Mouse (Mus musculus): Measurements from ENCODE around the gene Fgfr2. TPM values are rescaled to one million over a fixed set of nuclear protein-coding genes. Genes with fewer than 3 reads are reported as not detected.

Fgfr2 gene
- polyA plus RNA-seq, 2 experiments from 2014 or later = not detected

DNA sequence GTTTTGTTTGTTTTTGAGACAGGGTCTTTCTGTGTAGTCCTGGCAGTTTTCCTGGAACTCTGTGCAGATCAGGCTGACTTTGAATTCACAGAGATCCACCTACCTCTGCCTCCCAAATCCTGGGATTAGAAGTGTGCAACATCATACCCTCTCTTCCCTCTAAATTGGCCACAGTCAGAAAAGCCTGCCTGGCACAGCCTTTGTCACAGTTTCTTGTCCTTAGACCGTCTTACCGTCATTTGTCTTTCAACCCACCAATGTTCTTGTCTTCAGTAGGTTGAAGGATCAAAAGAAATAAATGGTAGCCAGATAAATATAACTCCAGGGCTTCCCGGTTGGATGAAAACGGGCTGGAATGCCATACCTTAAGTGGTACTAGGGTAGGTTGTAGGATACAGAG, 518.4 kb downstream of the Fgfr2 start:
- no peak for ATAC-seq

DNA sequence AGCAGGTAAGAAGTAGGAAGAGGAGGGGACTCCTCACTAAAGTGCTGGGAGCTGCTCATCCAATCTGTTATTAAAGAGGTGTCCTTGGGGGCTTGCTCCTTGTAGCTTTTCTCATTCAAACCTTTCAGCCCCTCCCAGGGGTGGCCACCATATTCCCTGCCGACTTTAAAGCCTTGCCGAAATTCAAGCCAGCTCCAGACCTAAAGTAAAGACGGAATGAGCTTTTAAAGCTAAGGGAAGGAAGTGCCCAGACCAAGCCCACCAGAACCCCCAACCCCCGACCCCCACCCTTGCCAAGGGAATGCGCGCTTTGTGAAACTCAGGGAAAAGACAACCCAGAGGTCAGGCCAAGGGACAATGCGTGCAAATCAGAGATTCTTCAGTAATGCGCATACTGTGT, 522.2 kb downstream of the Fgfr2 start:
- no peak for ATAC-seq

DNA sequence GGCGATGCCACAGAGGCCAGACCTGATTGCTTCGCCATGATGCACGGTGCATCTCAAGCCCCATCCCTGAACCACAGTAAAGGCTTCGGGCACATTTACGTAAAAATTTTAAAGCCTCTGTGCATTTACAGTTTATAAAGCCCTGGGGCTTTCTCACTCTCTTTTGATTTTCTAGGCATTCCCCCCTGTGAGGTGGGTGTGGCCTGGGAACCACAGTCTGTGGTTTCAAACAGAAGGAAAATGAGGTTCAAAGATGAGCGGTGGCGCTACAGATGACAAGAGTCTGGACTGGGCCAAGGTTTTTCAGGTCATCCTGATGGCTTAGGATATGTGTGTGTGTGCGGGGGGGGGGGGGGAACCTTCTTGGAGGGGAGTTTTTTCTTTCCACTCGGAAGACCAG, 523.1 kb downstream of the Fgfr2 start:
- ATAC-seq = no peak

DNA sequence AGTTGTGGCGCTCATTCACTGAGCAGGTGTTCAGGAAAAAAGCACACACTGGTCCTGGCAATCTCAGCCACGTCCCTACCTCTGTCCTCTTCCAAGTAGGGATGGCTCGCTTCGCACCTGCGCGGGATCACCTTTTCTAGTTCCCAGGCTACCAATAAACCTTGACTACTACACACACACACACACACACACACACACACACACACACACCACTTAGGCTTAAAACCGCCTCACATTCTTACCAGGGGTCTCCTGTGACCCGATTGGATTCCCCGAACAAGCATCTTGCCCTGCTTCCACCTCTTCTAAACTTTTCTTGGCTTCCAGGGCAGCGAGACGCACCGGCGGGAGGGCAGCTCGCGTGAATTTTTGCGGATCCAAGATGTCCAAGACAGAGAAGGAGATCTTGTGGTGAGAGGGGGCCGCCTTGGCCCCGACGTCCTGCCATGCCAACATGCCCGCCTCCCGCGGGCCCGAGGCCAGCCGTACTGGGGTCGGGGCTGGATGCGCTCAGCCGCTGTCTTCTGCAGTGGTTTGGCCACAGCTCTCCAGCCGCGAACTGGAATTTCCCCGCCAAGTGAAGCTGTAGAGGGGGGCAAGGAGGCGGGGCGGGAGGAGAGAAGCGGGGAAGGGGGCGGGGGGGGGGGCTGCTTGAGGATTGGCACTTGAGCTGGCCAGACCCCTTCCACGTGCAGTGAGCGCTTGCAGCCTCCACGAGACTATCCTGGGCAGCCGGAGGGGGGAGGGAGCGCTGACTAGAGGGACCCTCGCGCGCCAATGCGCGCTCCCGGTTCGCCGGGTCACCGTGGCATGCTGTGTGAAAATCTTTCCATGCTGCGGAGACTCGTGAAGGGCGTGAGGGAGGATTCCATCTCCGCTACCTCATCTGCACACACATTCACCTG, 523.8 kb downstream of the Fgfr2 start, which contains the start of gene Nkx1-2:
TSS of gene Nkx1-2 (minus strand) at position 567 of the 905 bp plus-strand sequence.
- no peak for ATAC-seq

DNA sequence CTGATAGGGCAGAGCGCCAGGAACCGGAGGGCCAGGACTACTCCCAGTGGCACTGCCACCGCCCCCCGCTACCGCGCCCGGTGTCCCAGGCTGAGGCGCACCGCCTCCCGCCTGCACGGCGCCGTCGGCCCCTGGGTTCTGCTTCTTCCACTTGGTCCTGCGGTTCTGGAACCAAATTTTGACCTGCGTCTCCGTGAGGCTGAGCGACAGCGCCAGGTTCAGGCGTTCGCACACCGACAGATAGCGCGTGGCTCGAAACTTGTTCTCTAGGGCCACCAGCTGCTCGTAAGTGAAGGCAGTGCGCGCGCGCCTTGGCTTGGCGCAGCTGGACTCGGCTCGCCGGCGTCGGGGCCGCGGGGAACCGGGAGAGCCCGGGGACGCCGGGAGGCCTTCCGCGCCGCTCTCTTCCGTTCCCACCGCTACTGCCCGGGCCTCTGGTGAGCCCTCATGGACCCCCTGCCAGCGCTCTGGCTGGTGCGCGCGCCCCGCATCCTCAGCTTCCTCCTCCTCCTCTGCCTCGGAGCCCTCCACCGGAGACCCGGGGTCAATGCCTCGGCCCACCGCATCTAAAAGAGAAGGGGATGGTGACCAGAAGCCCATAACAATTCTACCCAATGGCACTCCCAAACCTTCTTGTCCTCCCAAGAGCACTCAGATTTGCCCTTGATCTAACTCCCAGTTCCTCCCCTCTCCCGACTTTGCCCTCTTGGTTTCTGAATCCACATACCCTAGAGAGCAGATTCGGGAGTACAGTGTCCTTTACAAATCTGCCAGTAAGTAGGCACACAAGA, 525.7 kb downstream of the Fgfr2 start:
- no peak for ATAC-seq

DNA sequence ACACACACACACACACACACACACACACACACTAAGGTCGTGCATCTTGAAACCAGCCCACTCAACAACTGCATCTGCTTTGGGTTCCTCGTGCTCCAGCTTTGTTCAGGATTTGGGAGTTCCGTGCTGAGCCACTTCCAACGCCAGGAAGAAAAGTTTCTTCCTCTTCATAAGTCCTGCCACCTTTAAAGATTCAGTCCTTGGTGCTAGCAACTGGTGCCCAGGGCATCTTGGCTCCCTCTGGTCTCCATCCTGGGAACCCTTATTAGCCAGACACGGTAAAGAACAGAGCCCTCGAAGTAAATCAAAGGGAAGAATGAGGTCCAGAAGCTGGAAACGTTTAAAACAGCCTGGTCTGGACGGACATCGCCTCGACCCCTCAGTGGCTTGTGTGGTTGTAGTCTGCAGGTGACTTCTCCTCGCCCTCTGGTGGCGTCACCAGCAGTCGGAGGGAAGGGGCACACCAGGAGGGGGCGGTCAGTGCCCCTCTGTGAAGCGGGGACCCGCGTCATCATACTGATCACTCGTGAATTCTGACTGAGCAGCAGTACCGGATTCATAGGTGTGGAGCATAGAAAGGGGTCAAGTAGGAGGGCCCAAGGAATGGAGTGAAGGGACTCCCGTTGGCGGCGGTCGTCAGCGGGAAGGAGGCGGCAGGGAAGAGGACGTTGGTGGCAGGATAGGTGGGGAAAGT, 526.4 kb downstream of the Fgfr2 start:
- no peak for ATAC-seq

DNA sequence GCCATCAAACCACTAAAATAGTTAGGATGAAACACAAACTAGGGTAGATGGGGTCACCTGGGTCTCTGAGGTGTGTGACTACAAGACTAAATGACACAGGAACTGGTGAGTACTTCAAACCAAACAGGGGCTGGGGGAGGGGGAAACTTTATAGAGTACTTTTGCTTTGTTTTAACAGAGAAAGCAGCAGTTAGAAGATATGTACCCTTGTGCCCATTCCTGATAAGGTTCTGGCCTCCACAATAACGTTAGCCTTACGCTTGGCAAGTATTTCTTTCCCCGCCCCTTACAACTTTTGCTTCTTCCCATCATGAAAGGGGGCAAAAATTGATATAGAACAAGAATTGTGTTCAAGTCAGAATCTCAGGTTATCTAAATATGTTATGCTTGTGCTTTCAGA, 527.4 kb downstream of the Fgfr2 start:
- no peak for ATAC-seq

DNA sequence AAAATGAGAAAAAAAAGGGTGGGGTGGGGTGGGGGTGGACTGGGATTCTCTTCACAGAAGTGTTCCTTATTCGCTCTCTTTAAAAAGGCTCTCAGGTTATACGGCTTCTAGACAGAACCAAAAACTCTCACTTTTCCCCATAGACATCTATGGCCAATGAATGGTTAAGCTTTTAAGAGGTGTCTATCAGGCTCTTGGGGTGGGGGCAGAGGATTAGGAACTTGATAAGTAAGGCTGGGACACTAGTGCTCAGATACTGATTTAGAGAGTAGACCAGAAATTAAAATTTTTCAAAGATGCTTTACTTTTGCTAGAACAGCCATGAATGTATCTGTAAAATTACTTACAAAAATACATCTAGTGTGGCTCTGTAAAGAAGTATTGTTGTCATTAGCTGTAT, 528.8 kb downstream of the Fgfr2 start:
- ATAC-seq = no peak

DNA sequence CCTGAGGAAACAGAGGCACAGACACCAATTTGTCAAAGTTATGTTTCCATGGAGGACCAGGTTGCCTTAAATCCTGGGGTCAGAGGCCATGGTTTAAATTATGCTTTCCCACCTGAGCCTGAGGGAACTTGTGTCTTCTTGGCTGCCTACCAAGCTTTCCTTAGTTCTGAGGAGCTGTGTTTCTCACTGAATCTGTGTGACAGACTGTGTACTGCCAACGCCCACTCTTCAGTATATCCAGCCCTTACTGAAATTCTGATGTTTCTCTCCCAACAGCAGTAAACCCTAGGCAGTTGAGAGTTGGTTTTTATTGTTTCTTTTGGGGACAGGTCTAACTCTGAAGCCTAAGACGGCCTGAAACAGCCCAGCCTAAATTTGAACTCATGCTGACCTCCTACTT, 529.4 kb downstream of the Fgfr2 start:
- no peak for ATAC-seq

DNA sequence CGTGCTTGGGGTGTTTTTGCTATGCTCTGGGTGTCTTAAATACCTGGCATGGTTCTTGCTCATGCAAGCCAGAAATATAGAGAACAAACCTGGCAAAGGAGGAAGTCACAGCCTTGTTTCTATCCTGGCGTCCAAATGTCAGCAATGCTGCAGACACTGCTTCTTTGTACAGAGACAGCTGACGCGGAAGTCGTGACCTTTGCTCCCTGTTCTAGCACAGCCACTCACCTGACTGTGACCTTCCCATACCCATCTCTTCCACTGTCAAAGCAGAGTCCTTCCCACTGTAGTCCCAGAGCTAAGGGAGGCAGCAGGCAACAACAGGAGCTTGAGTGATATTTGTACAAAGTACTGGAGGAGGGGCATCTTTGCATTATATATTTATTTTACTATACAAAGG, 533.5 kb downstream of the Fgfr2 start:
- ATAC-seq = no peak

DNA sequence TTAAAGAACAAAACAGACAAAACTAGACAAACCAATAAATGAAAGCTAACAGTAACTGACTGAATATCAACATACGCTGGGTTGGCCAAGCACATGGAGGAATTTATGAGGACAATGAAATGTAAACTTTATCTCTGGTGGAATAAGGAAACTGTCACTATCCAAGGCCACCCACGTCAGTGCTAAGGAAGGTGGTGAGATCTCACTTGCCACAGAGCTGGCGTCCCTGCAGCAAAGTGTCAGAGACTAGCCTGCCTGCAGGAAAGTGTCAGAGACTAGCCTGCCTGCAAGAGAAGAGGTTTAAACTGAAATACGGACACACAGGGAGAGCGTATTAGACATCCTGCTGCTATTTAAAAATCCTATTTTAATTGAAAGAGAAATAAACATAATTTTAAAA, 536.0 kb downstream of the Fgfr2 start:
- ATAC-seq = no peak

DNA sequence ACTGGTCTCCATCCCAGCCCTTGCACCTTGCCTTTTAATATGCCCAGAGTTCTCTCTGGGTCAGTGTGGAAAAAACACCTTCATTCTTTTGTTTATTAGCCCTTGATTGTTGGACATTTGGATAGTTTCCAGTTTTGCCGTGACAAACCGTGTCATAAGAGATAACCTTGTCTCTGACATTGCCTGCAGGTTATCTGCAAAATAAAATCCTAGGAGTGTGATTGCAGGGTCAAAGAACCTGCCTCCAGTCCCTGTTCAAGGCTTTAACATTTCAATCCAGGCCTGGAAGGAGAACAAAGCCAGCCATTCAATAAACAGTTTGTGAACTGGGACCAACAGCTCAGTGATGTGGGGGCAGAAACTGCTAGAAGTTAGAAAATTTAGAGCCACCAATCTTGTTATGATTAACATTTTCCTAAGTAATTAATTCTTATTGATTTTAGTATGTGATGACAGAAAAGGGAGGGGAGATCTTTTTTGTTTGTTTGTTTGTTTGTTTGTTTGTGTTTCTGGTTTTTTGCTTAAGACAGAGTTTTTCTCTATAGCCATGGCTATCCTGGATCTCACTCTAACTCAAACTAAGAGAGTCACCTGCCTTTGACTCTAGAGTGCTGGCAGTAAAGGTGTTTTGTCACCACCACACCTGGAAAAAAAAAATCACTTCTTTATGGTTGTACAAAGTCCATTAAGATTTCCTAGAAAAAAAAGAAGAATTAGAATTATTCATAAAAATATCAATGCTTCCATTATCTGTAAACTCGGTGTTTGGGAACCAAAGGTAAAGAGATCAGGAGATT, 537.3 kb downstream of the Fgfr2 start:
- no peak for ATAC-seq

DNA sequence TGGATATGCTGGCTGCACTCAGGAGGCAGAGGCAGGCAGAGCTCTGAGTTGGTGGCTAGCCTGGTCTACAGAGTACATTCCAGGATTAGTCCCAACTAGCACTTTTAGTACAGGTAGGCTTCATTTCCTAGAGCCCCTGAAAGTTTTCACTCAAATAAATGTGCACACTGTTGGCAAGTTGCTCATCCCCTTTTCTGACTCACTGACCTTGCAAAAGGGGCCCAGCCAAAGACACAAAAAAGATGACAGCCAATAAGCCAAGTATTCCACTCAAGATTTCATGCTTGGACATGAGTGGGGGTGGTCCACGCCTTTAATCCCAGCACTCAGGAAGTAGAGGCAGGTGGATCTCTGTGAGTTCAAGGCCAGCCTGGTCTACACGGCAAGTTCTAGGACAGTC, 541.7 kb downstream of the Fgfr2 start:
- ATAC-seq = no peak

DNA sequence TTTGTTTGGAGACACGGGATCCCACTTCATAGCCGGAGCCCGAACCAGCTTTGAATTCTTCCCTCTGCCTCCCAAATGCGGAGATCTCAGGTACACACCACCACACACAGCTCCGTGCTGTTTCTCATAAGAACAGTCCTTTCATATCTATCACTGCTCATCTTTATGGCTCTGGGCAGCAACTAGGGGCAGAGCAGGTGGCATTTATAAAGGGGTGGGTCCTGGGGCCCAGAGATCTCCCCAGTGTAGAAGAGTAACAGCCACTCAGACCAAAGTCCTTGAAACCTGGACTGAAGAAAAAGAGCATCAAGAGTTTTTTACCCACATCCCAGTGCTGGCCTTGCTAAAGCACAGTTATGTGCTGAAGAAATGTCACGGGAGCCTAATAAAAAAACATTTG, 542.6 kb downstream of the Fgfr2 start:
- ATAC-seq = no peak

DNA sequence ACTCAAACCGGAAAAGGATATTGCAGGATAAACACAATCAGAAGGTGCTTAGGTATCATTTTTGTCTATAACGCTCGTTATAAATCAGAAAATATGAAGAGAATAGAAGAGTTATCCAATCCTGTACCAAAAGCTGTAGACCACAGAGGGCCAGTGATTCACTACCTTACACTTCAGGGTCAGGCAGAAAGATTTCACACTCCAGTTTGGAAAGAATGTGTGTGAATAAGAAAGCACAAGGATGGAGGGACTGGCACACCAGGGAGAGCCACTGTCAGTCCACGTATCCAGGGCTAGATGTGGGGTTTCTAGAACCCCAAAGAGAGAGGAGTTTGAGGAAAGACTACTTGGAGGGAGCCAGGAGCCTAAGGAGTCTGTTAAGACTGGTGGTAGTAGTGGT, 546.3 kb downstream of the Fgfr2 start:
- no peak for ATAC-seq

DNA sequence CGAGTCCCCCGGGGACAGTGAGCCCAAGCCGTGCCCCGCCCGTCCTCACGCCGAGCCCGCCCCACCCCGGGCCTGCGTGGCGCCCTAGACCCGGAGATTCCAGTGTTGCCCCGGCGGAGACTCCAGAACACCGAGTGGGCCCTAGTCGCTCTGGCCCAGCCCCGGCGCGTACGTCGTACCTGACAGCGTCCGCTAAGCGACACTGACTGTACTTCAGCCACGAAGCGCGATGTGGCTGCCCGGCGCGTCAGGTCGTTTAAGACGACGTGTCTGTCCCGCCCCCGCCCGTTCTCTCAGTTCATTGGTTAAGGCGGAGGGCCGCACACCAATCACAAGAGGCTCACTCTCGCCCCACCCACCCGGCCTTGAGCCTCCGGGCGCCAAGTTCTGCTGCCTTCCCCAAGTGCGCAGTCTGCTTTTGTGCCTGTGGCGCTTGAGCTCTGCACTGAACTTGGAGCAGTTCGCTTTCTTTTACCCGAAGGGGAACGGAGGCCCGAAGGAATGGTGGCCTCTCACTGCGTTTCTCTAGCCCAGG, 547.0 kb downstream of the Fgfr2 start, which contains the start of gene Oat:
TSS of gene Oat (minus strand) at position 283 of the 535 bp plus-strand sequence.
- ATAC-seq = peak; percentile 95

DNA sequence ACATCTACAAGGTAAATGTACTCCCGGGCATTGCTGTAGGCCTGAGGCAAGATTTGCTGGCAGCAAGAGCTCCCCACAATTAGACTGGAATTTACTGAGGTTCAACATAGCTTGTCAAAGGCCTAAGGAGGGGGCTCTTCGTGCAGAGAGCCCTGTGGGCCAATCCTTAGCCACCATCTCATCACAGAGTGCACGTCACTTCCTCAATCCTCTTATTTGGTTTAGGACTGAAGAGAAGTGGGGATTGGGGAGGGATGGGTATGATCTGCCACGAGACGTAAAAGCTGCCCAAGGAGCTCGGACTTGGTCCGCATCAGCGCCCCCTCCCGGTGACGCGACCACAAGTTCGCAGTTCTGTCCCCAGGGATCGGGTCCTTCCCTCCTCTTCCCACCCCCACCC, 547.5 kb downstream of the Fgfr2 start:
- peak; percentile 60 for ATAC-seq

DNA sequence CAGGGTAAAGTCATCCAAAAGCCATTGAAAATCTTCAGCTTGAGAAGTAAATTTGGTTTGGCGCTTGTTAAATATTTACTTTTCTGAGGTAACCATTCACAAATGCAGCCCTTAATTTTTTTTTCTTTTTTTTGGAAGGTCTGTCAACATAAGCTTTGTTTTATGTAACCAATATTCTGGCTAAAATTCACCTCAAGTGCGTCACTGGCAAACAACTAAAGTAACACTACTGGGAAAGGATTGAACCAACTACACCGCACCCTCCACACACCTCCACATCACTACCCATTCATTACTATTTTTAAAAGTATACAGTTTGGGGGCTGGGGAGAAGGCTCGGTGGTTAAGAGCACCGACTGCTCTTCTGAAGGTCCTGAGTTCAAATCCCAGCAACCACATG, 548.5 kb downstream of the Fgfr2 start:
- no peak for ATAC-seq

DNA sequence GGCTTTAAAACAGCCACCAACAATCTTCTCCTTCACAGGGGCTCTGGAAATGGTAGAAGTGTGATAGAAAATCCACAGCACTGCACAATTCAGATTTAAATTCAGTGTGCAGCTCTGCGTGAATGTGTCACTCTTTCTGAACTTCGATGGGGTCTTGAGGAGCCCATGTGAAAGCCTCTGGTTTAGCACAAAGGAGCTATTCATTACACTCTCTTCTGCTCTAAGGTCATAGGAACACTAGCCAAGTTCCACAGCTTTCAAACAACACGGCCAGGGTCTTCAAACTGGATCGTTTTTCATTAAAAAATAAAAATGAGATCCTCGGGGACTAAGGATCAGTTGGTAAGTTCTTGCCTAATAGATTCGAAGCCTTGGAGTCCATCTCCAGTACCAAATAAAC, 549.9 kb downstream of the Fgfr2 start:
- no peak for ATAC-seq

DNA sequence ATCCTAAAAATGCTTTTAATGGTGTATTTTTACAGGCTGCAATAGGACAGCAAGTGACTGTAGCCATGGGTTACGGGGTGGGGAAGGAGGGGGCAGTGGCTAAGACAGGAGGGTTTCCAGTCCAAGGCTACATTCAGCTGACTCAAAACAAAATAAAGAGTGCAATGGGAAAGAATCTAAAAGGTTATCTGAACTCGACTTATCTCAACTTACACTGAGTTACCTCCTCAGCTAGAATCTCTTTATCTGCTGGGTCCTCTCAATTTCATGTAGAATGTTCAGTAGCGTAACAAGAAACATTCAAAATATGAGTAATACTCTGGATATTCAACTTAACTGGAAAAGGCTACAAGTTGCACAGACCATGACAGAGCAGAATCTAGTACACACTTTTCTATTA, 550.4 kb downstream of the Fgfr2 start:
- no peak for ATAC-seq

DNA sequence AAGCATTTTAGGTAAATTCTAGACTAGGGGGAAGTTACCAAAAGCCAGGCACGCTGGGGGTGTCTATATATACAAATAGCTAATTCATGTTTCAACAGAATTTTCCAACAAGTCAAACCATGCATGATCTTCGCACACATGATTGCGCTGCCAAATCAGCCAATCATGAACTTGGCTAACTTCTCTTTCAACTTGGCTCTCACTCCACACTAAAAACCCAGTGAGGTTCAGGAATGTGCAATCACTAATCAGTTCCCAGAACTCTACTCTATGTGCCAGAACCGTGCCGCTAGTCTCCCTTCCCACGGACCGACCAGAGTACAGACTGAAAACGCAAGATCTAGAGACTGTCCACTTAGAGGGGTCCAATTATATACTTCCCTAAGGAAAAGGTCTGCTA, 551.7 kb downstream of the Fgfr2 start:
- no peak for ATAC-seq

DNA sequence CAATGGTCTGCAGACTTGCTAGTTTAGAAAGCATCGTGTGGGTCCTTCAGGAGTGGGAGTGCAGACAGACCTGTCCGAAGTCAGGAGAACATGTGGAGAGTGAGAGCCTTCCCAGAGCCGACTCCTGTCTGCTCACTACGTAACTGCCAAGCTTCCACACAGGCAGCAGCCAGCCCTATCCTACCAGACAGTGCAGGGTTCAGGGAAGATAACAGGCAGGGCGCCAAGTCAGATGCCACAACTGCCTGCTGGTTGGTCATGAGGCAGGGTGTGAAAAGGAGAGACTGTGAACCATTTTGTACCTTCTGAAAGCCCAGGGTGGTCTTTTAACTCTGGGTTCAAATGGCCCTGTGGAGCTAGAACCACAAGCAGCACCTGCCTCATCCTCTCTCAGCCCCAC, 553.1 kb downstream of the Fgfr2 start:
- no peak for ATAC-seq

All from activated CD4-positive, CD25-positive, alpha-beta regulatory T cell, adult 4 months (primary cell).